Mouse (Mus musculus): Measurements from ENCODE around the gene Gprc5a. TPM values are rescaled to one million over a fixed set of nuclear protein-coding genes. Genes with fewer than 3 reads are reported as not detected.

Gprc5a gene
- polyA plus RNA-seq, 1 experiment from 2014 or later, result 15.2 TPM

DNA sequence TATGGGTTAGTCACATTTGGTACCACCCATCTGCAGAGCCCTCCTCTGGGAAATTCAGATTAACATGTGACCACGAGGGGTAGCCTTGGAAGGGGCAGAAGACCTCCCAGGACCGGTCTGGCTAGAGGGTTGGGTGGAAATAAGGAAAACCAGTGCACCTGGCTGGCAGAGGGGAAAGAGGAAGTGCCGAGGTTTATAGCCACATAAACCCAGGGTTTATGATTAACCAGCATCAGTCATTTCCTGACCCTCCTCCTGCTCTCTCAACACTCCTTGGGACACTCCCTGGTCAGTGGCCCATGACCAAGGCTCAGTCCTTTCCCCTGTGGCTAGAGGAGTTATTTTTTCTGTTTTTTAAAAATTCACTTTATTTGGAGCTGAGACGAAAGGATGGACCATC, 36.2 kb upstream of the Gprc5a start:
- H3K27ac ChIP-seq (ENCODE audit: low read length), result peak overlapping the region; percentile 11; the same call in 1 of the 2 replicates
- ATAC-seq (ENCODE audit: insufficient number of reproducible peaks, insufficient read depth, low FRiP score, low read depth), result peak; percentile 69
- no peak overlapping the region for H3K4me2 ChIP-seq (replicated peaks; ENCODE audit: low read depth, low read length)
- no peak overlapping the region for H3K9ac ChIP-seq (replicated peaks; ENCODE audit: low read depth, low read length)
- 0 out of 2 replicates have a peak, but pooled peaks cover 4% of the 10 kb centered on the region for H3K4me1 ChIP-seq (ENCODE audit: control insufficient read depth, insufficient read depth, low read length)
- H3K4me3 ChIP-seq (ENCODE audit: low read depth, low read length), result no peak overlapping the region
- H3K27me3 ChIP-seq (ENCODE audit: control insufficient read depth, insufficient read depth, low read length), result no peaks in the 10 kb centered on the region
- no peaks in the 10 kb centered on the region for H3K9me3 ChIP-seq (ENCODE audit: control insufficient read depth, low read depth, low read length)
- H3K36me3 ChIP-seq (ENCODE audit: control insufficient read depth, insufficient read depth, low read length), result peaks cover 3% of the 10 kb centered on the region
- 53% methylated on average over 4 of the region's 4 CpGs for WGBS

DNA sequence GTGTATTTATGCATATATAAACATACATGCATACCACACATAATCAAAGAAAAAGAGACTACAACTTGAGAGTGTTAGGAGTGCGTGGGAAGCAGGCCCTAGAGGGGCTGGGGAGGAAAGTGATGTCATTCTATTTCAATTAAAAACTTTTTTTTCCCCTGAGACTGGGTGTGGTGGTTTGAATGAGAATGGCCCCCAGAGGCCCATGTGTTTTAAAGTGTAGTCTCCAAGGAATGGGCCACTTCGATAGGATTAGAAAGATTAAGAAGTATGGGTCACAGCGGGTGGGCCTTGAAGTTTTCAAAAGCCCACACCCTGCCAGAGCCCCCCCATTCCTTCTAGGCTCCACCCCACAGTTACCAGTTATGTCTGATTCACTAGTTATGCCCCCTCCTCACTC, 26.8 kb upstream of the Gprc5a start:
- no peak overlapping the region for H3K4me2 ChIP-seq (replicated peaks; ENCODE audit: low read depth, low read length)
- no peaks in the 10 kb centered on the region; the same call in 1 of the 2 replicates for H3K9me3 ChIP-seq (ENCODE audit: control insufficient read depth, low read depth, low read length)
- H3K27ac ChIP-seq (ENCODE audit: low read length), result no peak overlapping the region
- H3K27me3 ChIP-seq (ENCODE audit: control insufficient read depth, insufficient read depth, low read length), result no peaks in the 10 kb centered on the region
- no peak overlapping the region for H3K9ac ChIP-seq (replicated peaks; ENCODE audit: low read depth, low read length)
- H3K4me1 ChIP-seq (ENCODE audit: control insufficient read depth, insufficient read depth, low read length), result no peaks in the 10 kb centered on the region
- no peak for ATAC-seq (ENCODE audit: insufficient number of reproducible peaks, insufficient read depth, low FRiP score, low read depth)
- WGBS, result 75% methylated on average over 3 of the region's 3 CpGs
- no peaks in the 10 kb centered on the region for H3K36me3 ChIP-seq (ENCODE audit: control insufficient read depth, insufficient read depth, low read length)
- no peak overlapping the region for H3K4me3 ChIP-seq (ENCODE audit: low read depth, low read length)

DNA sequence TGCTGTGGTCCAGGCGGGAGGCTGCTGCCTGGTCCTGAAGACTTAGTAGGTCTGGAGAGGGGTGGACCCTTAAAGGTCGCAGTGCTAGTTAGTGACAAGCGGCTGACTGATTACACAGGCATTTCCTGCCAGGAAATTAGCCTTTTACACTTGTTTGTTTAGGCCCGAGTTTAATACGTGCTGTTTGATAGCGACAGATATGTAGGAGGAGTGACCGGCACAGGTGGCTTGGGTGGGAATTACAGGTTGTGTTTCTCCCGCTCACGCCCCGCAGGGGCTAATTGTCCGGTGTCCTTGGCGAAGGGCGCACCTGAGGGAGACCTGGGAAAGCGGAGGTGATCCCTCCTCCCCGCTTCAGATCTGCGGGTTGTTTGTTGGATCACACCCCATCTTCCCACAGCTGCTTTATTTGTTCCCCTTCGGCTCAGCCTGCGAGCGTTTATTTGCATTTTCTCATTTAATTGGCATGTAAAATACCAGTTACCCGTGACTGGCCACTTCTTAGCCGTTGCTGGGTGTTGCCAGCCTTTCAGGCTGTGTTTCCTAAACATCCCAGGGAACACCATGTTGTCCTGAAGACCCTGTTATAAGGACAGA, 25.1 kb upstream of the Gprc5a start:
- no peaks in the 10 kb centered on the region for H3K27me3 ChIP-seq (ENCODE audit: control insufficient read depth, insufficient read depth, low read length)
- H3K36me3 ChIP-seq (ENCODE audit: control insufficient read depth, insufficient read depth, low read length), result no peaks in the 10 kb centered on the region
- peak overlapping the region; percentile 24; the same call in 1 of the 2 replicates for H3K4me2 ChIP-seq (replicated peaks; ENCODE audit: low read depth, low read length)
- H3K4me1 ChIP-seq (ENCODE audit: control insufficient read depth, insufficient read depth, low read length), result no peaks in the 10 kb centered on the region
- H3K9me3 ChIP-seq (ENCODE audit: control insufficient read depth, low read depth, low read length), result no peaks in the 10 kb centered on the region; the same call in 1 of the 2 replicates
- H3K4me3 ChIP-seq (ENCODE audit: low read depth, low read length), result 0 out of 2 replicates have a peak overlapping the region, but pooled peaks have one; percentile 7
- peak overlapping the region; percentile 44; the same call in 1 of the 2 replicates for H3K27ac ChIP-seq (ENCODE audit: low read length)
- no peak overlapping the region for H3K9ac ChIP-seq (replicated peaks; ENCODE audit: low read depth, low read length)
- ATAC-seq (ENCODE audit: insufficient number of reproducible peaks, insufficient read depth, low FRiP score, low read depth), result peak; percentile 79
- 1% methylated on average over 21 of the region's 21 CpGs for WGBS

DNA sequence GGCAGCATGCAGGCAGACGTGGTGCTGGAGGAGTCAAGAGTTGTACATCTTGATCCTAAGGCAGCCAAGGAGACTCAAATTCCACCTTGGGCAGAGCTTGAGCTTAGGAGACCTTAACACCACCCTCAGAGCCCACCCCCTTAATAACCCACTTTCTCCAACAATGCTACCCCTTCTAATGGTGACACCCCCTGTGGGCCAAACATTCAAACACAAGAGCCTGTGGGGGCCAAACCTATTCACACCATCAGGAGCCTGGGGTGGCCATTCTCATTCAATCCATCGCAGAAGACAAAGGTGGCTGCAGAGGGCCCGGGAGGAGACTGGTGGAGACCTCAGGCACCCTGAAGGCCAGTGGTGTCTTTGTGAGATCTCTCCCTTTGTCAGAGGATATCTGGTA, 23.5 kb upstream of the Gprc5a start:
- ATAC-seq (ENCODE audit: insufficient number of reproducible peaks, insufficient read depth, low FRiP score, low read depth), result no peak

DNA sequence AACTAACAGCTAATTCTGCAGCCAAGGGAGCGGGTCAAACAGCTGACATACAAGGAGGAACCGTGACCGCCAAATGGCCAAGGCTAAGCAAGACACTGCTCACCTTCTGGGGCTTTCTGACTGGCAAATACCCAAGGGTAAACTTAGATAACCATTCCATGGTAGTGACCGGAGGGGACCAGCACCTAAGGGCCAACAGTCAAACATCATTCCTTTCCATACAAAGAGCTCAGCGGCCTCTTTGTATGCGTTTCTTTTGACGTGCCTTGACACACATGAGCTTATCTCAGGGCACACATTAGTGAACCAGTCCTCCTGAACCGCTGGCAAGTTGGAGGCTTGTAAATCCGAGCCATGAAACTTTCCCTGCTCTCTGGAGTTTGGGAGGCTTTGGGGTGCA, 18.2 kb upstream of the Gprc5a start:
- WGBS, result 57% methylated on average over 9 of the region's 9 CpGs
- Histone ChIP-seq H3K36me3 (ENCODE audit: control insufficient read depth, insufficient read depth, low read length) (no peaks in the 10 kb centered on the region), H3K4me1 (ENCODE audit: control insufficient read depth, insufficient read depth, low read length) (no peaks in the 10 kb centered on the region), H3K27me3 (ENCODE audit: control insufficient read depth, insufficient read depth, low read length) (no peaks in the 10 kb centered on the region), H3K9me3 (ENCODE audit: control insufficient read depth, low read depth, low read length) (no peaks in the 10 kb centered on the region), H3K4me3 (ENCODE audit: low read depth, low read length) (no peak overlapping the region), H3K4me2 (replicated peaks; ENCODE audit: low read depth, low read length) (no peak overlapping the region), H3K9ac (replicated peaks; ENCODE audit: low read depth, low read length) (no peak overlapping the region), H3K27ac (ENCODE audit: low read length) (no peak overlapping the region)
- peak; percentile 62; the same call in 1 of the 2 replicates for ATAC-seq (ENCODE audit: insufficient number of reproducible peaks, insufficient read depth, low FRiP score, low read depth)

More for the DNA sequence above, 23.5 kb upstream of the Gprc5a start:
- Histone ChIP-seq H3K4me3 (ENCODE audit: low read depth, low read length) (no peak overlapping the region), H3K9me3 (ENCODE audit: control insufficient read depth, low read depth, low read length) (no peaks in the 10 kb centered on the region; the same call in 1 of the 2 replicates), H3K4me1 (ENCODE audit: control insufficient read depth, insufficient read depth, low read length) (no peaks in the 10 kb centered on the region), H3K4me2 (replicated peaks; ENCODE audit: low read depth, low read length) (no peak overlapping the region), H3K27me3 (ENCODE audit: control insufficient read depth, insufficient read depth, low read length) (no peaks in the 10 kb centered on the region), H3K27ac (ENCODE audit: low read length) (no peak overlapping the region), H3K36me3 (ENCODE audit: control insufficient read depth, insufficient read depth, low read length) (no peaks in the 10 kb centered on the region), H3K9ac (replicated peaks; ENCODE audit: low read depth, low read length) (no peak overlapping the region)
- WGBS, result 76% methylated on average over 3 of the region's 3 CpGs

DNA sequence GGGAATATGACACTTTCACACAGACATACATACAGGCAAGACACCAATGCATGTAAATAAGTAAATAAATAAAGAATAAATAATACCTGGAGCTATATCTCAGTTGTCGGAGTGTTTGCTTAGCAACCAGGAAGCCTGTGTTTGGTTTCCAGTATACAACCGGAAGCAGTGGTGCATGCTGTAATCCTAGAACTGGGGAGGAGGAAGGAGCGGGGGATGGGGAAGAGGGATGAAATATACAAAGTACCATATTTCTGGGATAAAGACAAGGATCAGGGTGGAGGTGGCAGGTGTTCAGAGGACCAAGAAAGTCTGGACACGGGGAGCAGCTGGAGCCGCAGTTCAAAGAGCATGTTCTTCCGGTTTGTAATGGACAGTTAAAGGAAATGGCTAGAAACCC, 16.9 kb upstream of the Gprc5a start:
- Histone ChIP-seq H3K27me3 (ENCODE audit: control insufficient read depth, insufficient read depth, low read length) (no peaks in the 10 kb centered on the region), H3K9me3 (ENCODE audit: control insufficient read depth, low read depth, low read length) (no peaks in the 10 kb centered on the region), H3K4me2 (replicated peaks; ENCODE audit: low read depth, low read length) (no peak overlapping the region), H3K4me1 (ENCODE audit: control insufficient read depth, insufficient read depth, low read length) (no peaks in the 10 kb centered on the region), H3K4me3 (ENCODE audit: low read depth, low read length) (no peak overlapping the region), H3K27ac (ENCODE audit: low read length) (no peak overlapping the region), H3K36me3 (ENCODE audit: control insufficient read depth, insufficient read depth, low read length) (no peaks in the 10 kb centered on the region), H3K9ac (replicated peaks; ENCODE audit: low read depth, low read length) (no peak overlapping the region)
- 75% methylated on average over 6 of the region's 6 CpGs for WGBS
- ATAC-seq (ENCODE audit: insufficient number of reproducible peaks, insufficient read depth, low FRiP score, low read depth), result no peak

DNA sequence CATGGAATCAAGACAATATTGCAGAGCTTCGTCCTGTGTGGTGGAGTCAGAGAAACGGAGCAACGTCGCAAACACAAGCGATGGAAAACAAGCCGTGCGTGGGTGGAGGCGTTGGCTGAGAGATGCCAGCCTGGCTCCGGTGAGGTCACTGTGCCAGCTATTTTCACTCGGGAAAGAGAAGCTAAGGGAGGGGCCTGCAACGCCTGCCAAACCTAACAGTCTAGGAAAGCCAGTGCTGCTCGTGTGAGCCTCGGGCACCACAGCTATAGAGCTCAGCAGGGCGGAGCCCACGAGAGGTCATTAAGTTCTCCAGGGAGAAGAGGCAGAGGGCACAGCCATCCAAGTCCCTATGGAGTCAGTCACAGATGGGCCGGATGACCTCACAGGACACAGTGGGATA, 16.5 kb upstream of the Gprc5a start:
- no peaks in the 10 kb centered on the region for H3K27me3 ChIP-seq (ENCODE audit: control insufficient read depth, insufficient read depth, low read length)
- H3K4me2 ChIP-seq (replicated peaks; ENCODE audit: low read depth, low read length), result no peak overlapping the region
- H3K4me1 ChIP-seq (ENCODE audit: control insufficient read depth, insufficient read depth, low read length), result no peaks in the 10 kb centered on the region
- no peak for ATAC-seq (ENCODE audit: insufficient number of reproducible peaks, insufficient read depth, low FRiP score, low read depth)
- no peak overlapping the region for H3K9ac ChIP-seq (replicated peaks; ENCODE audit: low read depth, low read length)
- no peak overlapping the region for H3K4me3 ChIP-seq (ENCODE audit: low read depth, low read length)
- H3K27ac ChIP-seq (ENCODE audit: low read length), result no peak overlapping the region
- WGBS, result 83% methylated on average over 16 of the region's 16 CpGs
- no peaks in the 10 kb centered on the region for H3K9me3 ChIP-seq (ENCODE audit: control insufficient read depth, low read depth, low read length)
- no peaks in the 10 kb centered on the region for H3K36me3 ChIP-seq (ENCODE audit: control insufficient read depth, insufficient read depth, low read length)

DNA sequence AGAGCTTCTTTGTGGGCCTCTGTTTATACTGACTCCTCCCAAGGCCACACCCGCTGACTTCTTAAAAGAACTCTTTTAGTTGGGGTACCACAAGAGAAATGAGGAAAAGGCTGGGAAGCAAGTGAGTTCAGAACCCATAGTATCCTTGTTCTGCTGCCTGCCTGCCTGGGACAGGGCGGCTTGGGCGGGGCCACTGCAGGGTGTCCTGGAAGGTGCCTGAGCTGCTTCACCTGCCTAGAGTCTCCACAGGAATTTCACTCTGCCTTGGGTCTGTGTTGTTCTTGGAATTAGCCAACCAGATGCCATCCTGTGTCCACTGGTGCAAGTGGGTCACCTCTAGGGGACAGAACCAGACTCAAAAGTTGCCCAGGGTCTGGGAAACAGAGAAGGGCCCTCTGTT, 11.7 kb upstream of the Gprc5a start:
- Histone ChIP-seq H3K27ac (ENCODE audit: low read length) (no peak overlapping the region; the same call in 1 of the 2 replicates), H3K27me3 (ENCODE audit: control insufficient read depth, insufficient read depth, low read length) (no peaks in the 10 kb centered on the region), H3K36me3 (ENCODE audit: control insufficient read depth, insufficient read depth, low read length) (no peaks in the 10 kb centered on the region), H3K4me3 (ENCODE audit: low read depth, low read length) (no peak overlapping the region), H3K4me2 (replicated peaks; ENCODE audit: low read depth, low read length) (no peak overlapping the region), H3K9me3 (ENCODE audit: control insufficient read depth, low read depth, low read length) (no peaks in the 10 kb centered on the region), H3K9ac (replicated peaks; ENCODE audit: low read depth, low read length) (no peak overlapping the region), H3K4me1 (ENCODE audit: control insufficient read depth, insufficient read depth, low read length) (no peaks in the 10 kb centered on the region)
- 55% methylated on average over 3 of the region's 3 CpGs for WGBS
- ATAC-seq (ENCODE audit: insufficient number of reproducible peaks, insufficient read depth, low FRiP score, low read depth), result no peak

DNA sequence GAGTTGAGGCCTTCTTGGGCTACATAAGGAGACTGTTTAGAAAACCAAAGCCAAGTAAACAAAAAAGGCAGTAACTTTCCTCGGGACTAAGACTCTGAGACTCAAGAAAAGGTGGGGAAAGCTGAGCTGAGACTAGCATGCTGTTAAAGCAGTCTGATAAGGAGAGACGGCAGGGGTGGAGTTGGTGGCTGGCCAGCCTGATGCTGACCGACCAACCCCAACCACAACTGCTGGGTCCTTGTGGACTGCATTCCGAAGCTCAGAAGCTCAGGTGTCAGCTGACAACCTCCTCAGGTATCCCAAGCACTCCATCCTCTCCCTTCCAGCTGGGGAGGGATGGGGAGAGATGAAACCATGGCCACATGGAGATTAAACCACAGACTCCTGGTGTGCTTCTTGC, 9.6 kb upstream of the Gprc5a start:
- 31% methylated on average over 4 of the region's 4 CpGs for WGBS
- no peak overlapping the region for H3K9ac ChIP-seq (replicated peaks; ENCODE audit: low read depth, low read length)
- H3K4me3 ChIP-seq (ENCODE audit: low read depth, low read length), result no peak overlapping the region
- H3K27me3 ChIP-seq (ENCODE audit: control insufficient read depth, insufficient read depth, low read length), result no peaks in the 10 kb centered on the region
- H3K9me3 ChIP-seq (ENCODE audit: control insufficient read depth, low read depth, low read length), result no peaks in the 10 kb centered on the region
- H3K4me2 ChIP-seq (replicated peaks; ENCODE audit: low read depth, low read length), result no peak overlapping the region
- no peak overlapping the region for H3K27ac ChIP-seq (ENCODE audit: low read length)
- H3K36me3 ChIP-seq (ENCODE audit: control insufficient read depth, insufficient read depth, low read length), result no peaks in the 10 kb centered on the region
- ATAC-seq (ENCODE audit: insufficient number of reproducible peaks, insufficient read depth, low FRiP score, low read depth), result peak; percentile 53; the same call in 1 of the 2 replicates
- H3K4me1 ChIP-seq (ENCODE audit: control insufficient read depth, insufficient read depth, low read length), result no peaks in the 10 kb centered on the region

All from stomach, embryonic 14.5 days (tissue).